Mouse (Mus musculus) frontal cortex, postnatal 36 days (tissue): ENCODE measurements at regions not wholly inside any gene's neighbourhood (a gene's known extent, or its start where the extent isn't known, plus 50 kb on each side); places are given as distances from the start of the nearest gene placed in this dataset.

Experiments used
- DNase-seq, 2 experiments: peaks; one replicate each; pipeline ENCODE4 v3.0.0; 2022; ENCODE audit warnings: low spot score in 2 of 2

DNA sequence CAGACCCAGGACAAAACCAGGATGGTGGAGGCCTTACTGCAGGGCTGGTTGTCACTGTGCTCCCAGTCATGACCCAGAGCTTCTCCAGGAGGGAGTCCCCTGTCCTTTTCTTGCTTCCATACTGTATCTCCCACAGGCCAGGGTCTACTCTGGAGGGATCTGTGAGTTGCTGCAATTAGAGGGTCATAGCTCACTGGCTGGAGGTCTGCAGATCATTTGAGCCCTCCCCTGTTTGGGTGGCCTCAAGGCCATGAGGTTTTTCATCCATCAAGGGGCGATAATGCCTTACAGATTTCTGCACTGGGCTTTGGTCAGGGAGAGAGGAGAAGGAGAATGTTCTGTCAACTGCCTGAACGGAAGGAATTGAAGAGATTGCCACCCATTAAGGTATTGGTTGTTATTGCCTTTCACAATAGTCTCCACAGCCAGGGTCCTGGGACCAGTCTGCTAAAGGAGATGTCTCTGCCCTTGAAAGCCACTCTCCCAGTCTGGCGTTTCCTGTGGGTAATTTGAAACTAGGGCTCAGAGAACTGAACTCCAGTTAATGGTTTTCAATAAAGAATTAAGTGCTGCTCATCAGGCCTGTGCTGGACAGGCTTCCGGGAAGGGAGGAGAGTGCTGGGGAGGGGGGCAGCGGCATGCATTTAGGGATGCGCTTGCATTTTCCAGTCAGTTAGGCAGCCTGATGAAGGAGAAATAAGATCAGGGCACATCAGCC, 147.4 kb downstream of the Dmrta2 start:
- no peak for DNase-seq

DNA sequence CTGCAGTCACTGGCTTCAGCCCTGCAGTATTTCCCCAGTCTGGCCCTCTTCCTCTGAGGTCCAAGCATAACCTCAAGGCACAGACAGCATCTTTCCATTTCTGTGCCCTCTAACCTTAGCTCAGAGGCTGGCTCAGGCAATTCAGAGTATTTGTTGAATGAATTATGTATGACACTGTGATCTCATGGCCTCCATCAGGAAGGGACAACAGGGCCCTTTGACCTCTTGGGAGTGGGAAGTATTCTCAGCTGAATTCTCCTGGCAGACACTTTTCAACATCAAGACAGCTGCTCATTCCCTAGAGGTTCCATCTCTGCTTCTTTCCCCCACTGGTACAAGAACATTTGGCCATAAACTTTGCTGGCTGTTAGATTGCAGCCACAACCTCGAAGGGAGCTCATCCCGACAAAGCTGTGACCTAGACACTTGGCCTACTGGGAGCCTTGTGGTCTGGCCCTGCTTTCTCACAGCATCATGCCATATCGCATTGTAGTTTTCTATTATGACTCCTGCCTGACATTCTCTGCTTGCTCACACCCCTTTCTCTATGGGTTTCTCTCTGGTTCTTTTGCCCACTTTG, 150.2 kb downstream of the Dmrta2 start:
- no peak for DNase-seq

DNA sequence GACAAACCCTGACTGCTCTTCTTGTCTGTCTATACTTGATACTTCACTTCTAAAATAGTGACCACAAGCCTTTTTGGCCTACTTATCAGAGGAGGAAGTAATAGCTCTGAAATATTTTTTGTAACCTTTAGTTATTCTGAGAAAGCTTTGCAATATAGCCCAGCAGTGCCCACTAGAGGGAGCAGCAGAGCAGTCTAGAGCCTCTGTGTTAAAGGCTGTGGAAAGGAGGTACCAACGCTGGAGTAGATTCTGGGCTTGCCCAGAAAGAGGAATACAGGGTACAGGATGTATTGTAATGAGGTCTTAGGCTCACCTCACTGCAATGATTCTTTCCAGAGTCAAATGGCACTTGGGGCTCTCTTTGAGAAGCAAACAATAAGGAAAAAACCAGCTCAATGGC, 151.1 kb downstream of the Dmrta2 start:
- DNase-seq: peak; percentile 82 to 84

DNA sequence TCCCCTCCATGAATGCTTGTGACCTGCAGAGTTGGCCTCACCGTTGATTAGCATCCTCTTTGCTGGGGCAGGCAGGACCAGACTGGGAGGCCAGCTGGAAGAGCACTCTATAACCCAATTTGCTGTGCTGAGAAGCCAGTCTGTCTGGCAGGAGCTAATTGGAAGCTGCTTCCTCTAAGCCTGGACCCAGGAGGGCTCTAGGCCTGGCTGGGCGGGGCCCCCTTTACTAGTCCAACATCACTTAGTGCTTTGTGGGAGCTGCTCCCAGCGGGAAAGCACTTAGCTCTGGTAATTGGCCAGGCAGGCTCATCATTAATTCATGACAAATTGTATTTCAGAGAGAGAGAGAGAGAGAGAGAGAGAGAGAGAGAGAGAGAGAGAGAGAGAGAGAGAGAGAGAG, 151.7 kb downstream of the Dmrta2 start:
- DNase-seq: no peak

DNA sequence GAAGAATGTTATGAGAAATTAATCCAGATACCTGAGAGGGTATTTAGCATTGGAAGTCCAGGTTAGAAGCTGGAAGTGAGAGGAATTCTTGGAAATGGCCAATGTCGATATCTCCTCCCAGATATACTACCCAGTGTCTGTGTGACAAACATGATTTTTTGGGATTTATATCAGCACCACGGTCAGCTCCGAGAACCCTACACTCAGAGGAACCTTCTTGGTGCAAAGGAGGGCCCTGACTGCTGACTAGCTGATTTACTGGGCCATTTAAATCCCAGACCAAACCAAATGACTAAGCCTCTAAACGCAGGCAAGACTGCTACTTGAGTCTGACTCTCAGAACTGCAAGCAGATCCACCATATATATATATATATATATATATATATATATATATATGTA, 154.2 kb downstream of the Dmrta2 start:
- DNase-seq: no peak

DNA sequence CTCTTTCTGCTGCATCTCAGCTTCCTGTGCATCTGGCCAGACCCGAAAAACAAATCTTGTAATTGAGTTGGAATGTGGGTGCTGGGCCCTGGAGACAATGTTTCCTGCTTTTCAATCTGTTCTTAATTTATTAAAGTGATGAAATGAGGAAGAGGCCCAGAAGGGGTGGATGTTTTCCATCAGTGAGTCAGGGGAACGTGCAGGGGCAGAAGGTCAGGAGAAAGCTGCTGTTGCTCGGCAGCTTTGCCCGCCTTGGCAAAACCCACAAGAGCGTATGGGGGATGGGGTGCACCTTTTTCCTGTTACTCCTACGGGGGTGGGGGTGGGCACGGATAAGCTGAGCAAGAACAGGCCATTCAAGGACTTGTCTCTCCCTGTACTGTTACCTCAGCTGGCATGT, 156.2 kb downstream of the Dmrta2 start:
- DNase-seq: no peak

DNA sequence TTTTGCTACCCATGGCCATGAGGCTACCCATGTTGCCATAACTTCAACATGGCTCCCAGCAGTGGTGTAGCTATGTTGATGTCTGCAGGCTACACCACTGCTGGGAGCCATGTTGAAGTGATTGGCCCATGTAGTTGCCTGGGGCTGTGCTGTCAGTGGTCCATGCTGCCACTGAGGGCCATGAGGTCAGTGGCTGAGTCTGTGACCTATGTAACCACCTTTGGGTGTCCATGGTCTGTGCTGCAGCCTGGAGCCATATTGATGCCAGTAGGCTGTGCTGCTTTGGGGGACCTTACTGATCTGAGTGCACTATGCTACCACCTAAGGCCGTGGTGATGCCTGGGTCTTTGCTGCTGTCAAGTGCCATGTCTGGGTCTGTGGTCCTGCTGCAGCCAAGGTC, 167.4 kb downstream of the Dmrta2 start:
- DNase-seq: no peak

DNA sequence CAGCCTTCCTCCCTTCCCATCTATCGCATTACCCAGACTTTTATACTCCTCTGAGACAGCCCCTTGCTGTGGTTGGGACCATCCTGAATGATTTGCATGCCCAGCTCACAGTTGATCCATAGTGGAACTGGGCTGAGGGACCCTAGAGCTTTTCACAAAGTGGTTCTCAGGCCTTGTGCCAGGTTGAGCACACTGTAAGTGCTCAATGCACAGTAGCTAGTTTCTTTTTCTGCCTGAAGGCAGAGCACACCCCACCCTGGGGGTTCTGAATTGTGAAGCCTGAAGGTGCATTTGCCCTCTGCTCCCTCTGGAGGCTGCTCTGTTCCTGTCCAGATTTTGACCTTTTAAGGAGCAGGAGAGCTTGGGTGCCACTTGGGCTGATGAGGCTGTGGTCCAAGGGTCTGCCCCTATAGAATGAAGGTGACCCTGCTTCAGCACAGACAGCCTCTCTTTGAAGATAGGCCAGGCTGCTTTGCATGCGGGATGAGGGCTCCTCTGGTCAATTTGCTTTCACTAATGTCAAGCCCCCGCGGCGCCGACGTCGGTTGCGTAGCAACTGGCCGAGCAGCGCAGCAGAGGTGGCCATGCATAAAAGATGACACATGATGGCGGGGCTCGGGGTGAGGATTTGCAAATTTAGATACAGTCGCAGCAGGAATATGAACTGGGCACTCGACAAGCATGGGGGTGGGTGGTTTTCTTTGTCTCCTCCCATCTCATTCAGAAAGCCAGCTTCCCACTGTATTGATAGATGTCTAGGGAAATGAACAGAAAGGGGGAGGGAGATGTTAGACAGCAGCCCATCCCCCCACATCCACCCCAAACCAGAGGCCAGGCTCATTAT, 174.5 kb downstream of the Dmrta2 start:
- peak in 1 of 2 experiments; percentile 38 for DNase-seq
